Mouse (Mus musculus): ENCODE measurements around the gene Ncoa7.
A peak's percentile ranks its signal among the peaks of the same experiment; 100 is the strongest.
"Not testable (repeated sequence)": the region's sequence is repeated elsewhere in the genome, so short reads cannot be mapped to it uniquely, and the experiment has no call there.

The Ncoa7 gene

DNA sequence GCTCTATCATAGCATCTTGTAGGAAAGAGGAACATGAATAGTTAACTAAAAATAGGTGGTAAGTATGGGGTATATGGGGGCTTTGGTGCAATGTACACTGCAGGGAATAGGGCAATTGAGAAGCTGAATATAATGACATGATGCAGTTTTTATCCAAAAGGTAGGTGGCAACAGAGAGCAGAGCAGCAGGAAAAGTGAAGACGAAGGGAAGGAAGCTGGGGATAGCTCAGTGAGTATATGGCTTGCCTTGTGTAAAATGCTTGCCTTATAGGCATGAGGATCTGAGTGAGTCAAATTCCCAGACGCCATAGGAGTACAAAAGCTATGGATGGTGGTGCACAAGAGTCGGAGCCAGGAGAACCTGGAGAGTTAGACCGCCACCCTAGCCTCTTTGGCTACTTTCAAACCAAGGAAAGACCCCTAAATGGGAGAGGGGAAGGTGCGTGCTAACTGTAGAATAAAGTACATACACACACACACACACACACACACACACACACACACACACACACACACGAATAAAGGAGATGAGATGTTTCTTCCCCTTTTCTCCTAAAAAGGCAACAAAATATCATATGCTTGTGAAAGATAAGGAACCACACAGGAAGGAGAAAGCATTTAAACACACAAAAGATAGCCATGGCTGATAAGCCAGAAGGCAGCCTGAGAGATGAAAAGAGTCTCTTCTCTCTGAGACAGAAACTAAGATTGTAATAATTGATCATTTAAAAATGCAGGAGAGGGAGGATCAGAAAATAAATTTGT, 142.4 kb downstream of the Ncoa7 start:
- no peak for DNase-seq

DNA sequence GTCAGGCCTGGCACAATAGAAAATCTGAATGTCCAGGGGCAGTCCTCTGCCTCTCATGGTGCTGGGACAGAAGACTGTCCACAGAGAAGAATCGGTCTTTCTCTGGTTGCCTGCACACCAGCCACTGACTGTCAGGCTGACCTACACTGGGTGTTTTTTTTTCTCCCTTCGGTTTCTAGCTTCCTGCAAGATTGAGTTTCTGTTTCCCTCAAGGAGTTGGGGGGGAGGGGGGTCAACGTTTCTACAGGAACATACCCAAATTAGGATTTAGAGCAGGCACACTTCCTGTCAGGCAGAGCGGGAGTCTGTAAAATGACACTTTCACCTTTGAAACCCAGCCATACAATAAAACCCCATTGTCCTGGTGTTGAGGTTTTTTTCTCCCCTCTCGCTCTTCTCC, 147.5 kb downstream of the Ncoa7 start:
- DNase-seq, result peak; percentile 77

DNA sequence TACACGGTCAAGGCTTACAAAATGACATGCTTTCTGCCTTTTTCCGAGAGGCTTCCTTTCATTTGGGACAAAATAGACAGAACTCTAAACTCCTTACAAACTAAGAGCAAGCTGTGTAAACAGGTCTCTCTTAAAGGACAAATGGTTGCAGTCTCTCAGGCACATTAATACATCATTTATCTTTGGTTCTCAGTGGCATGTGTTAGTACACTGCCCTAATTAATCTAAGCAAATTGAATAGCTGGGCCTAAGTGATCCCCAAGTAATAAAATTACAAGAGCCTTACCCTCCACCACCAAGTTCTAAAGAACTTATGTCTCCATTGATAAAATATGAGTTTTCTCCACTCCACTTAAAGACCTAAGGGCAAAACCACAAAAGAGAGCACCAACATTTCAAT, 155.4 kb downstream of the Ncoa7 start:
- peak; percentile 20 for DNase-seq

DNA sequence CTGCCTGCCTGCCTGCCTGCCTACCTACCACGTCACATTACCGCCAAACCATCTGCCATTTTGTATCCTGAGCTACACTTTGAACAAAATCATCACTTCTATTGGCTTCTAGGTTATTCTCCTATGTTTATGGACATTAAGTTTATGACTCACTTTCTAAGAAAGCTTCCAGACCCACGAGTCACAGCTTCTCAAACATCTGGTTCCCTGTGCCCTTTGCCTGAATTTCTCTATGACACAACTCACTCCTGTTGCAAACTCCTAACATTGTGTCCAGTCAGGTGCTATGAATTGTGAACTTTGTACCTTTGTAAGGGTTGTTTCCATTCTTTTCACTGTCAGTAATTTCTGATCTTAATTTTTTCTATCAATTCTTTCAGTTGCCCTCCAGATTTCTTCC, 164.9 kb downstream of the Ncoa7 start:
- DNase-seq, result no peak

- DNase-seq, result not testable (repeated sequence)
Observed at GRCm38 (mm10) chr10:30636474-30637154, 166.5 kb downstream of the Ncoa7 start.

- DNase-seq, result no peak
Observed at GRCm38 (mm10) chr10:30632718-30633117, 170.4 kb downstream of the Ncoa7 start.

- no peak for DNase-seq
Observed at GRCm38 (mm10) chr10:30629977-30630376, 173.1 kb downstream of the Ncoa7 start.

DNA sequence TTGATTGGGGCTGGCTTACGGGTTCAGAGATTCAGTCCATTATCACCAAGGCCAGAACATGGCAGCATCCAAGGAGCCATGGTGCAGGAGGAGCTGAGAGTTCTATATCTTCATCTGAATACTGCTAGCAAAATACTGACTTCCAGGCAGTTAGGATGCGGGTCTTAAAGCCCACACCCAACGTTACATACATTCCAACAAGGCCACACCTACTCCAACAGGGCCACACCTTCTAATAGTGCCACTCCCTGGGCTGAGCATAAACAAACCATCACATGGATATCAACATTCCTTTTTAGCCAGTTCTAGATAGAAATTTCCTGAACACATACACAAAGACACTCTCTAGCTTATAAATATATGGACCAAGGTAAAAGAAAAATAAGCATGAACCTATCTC, 173.6 kb downstream of the Ncoa7 start, which contains the start of gene Hint3:
Gene Hint3 (minus strand): TSS at position 120 of the 400 bp plus-strand sequence.
- no peak for DNase-seq

- not testable (repeated sequence) for DNase-seq
Observed at GRCm38 (mm10) chr10:30628444-30628843, 174.7 kb downstream of the Ncoa7 start.

- DNase-seq, result no peak
Observed at GRCm38 (mm10) chr10:30627548-30627947, 175.6 kb downstream of the Ncoa7 start.

- no peak for DNase-seq
Observed at GRCm38 (mm10) chr10:30624161-30625019, 178.7 kb downstream of the Ncoa7 start.

DNA sequence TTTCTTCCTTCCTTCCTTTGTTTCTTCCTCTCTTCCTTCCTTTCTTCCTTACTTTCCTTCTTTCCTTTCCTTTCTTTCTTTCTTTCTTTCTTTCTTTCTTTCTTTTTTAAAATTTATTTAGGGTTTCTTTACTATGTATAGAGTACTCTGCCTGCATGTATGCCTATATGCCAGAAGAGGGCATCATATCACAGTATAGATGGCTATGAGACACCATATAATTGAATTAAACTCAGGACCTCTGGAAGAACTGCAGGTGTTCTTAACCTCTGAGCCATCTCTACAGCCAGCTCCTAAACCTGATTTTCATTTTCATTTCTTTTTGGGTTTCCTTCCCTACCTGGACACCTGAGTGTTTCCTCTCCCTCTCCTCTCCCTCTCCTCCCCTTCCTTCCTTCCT, 180.2 kb downstream of the Ncoa7 start:
- peak; percentile 36 for DNase-seq

- DNase-seq, result no peak
Observed at GRCm38 (mm10) chr10:30618918-30619210, 184.3 kb downstream of the Ncoa7 start.

DNA sequence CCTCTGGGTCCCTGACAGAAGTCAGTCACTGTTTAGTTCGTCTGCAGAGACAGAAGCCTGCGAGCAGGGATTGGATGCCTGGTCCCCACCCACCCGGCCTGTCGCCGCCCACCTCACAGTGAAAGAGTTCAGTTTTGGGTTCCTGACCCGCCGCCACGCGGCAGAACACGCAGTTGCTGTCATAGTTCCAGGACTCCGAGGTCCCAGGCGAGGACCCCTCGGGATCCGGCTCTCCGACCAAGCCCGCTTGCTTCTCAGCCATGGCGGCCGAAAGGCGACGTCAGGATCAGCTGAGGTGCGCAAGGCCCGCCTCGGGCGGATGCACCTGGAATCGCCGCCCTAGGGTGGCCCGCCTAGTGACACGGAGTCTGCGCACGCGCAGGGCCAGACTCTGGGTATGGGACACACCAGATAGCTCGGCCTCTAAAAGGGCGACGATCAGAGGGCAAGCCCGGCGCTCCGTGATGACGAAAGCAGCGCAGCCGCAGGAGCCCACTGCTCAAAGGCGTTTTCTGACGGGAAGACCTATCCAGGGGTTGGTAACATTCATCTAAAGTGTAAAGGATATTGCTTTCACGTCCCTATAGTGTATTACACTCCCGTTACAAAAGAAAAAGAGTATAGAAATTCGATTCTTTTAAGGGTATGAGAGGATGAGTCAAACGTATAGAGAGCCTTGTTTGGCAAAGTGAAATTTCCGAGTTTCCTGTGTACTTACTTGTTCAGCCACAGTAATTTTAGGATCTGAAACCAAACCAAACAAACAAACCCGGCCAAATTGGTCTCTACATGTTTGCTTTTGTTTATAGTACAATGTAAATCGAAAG, 184.8 kb downstream of the Ncoa7 start:
- peak; percentile 99 for DNase-seq

- no peak for DNase-seq
Observed at GRCm38 (mm10) chr10:30613039-30613438, 190.1 kb downstream of the Ncoa7 start.

GRCm38 (mm10) chr10:30609614-30610013, 193.5 kb downstream of the Ncoa7 start:
- DNase-seq, result no peak

GRCm38 (mm10) chr10:30608109-30608508, 195.0 kb downstream of the Ncoa7 start:
- DNase-seq, result no peak

- DNase-seq, result peak; percentile 96
Observed at GRCm38 (mm10) chr10:30600542-30600966, 202.6 kb downstream of the Ncoa7 start, which contains the start of gene Trmt11. Gene Trmt11 (minus strand): TSS chr10:30600749.

- no peak for DNase-seq
Observed at GRCm38 (mm10) chr10:30600094-30600534, 203.0 kb downstream of the Ncoa7 start.

- peak; percentile 10 for DNase-seq
Observed at GRCm38 (mm10) chr10:30587037-30587436, 216.1 kb downstream of the Ncoa7 start.

DNA sequence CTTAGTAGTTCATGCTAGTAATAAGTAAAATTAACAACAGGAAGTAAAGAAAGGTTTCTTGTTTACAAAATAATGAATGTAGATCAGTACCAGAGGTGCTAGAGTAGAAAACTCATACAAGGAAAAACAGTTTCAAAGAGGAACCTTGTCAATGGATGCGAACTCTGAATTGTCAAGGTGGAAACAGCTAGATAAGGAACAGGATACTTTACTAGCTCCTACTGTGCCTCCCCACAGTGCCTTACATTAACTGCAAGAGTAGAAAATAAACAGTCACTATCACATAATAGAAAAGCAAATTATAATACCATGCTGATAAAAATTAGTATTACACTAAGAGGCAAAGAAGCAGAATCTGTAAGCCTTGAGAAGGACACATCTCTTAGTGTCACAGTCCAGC, 217.4 kb downstream of the Ncoa7 start:
- DNase-seq, result no peak

All from embryo, embryonic 11 days (tissue).